Mouse (Mus musculus): ENCODE data around the gene Fryl.

- TF ChIP-seq CTCF (IDR thresholded peaks at IDR 0.05; ENCODE audit: borderline replicate concordance, control insufficient read depth, extremely low read depth, insufficient read depth, low read length, poor library complexity) (no peak), POLR2A (IDR thresholded peaks at IDR 0.05; ENCODE audit: control insufficient read depth, extremely low read depth, insufficient read depth, low read length, poor library complexity) (no peak)
Observed at GRCm38 (mm10) chr5:73236894-73237334, 19.5 kb downstream of the Fryl start.
